Mouse (Mus musculus) ES-CJ7 (cell line): ENCODE measurements around the gene Spats2.

Experiments used
- DNase-seq: peaks from one replicate; pipeline ENCODE4 v3.0.0; 2011; ENCODE audit warnings: low read depth, low spot score

The Spats2 gene

GRCm38 (mm10) chr15:99259167-99259729 is 133.5 kb downstream of the Spats2 start:
- no peak for DNase-seq

DNA sequence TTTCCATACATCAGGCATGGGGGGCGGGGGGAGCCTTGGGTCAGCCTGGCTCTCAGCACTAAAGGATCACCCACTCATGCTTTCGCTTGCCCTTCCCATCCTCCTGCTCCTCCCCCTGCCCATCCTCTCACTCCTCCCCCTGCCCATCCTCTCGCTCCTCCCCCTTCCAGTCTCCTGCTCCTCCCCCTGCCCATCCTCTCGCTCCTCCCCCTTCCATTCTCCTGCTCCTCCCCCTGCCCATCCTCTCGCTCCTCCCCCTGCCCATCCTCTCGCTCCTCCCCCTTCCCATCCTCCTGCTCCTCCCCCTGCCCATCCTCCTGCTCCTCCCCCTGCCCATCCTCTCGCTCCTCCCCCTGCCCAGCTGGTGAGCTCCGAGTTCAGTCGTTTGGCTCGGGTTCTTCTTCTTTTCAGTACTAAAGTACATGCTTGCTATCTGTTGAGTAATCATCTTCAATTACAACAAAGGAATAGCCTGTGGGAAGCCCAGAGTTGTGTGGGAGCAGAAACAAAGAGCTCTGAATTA is 134.1 kb downstream of the Spats2 start:
- DNase-seq = peak; percentile 93

- no peak for DNase-seq
Observed at GRCm38 (mm10) chr15:99262702-99263101, 137.0 kb downstream of the Spats2 start.
